Mouse (Mus musculus): ENCODE results near the gene Olfr1442. TPM values are rescaled to one million over a fixed set of nuclear protein-coding genes. Genes with fewer than 3 reads are reported as not detected.
"Not testable (repeated sequence)": the region's sequence is repeated elsewhere in the genome, so short reads cannot be mapped to it uniquely, and the experiment has no call there.

The Olfr1442 gene
- polyA plus RNA-seq, 2 experiments = not detected

GRCm38 (mm10) chr19:12719189-12719588 lies 49.0 kb downstream of the Olfr1442 start:
- DNase-seq (ENCODE audit: low read depth in 3 of 3, low spot score in 3 of 3) = no peak
- no peak overlapping the region for H3K4me3 ChIP-seq (ENCODE audit: insufficient read depth in 1 of 2, low read depth in 2 of 2, low read length in 2 of 2)

DNA sequence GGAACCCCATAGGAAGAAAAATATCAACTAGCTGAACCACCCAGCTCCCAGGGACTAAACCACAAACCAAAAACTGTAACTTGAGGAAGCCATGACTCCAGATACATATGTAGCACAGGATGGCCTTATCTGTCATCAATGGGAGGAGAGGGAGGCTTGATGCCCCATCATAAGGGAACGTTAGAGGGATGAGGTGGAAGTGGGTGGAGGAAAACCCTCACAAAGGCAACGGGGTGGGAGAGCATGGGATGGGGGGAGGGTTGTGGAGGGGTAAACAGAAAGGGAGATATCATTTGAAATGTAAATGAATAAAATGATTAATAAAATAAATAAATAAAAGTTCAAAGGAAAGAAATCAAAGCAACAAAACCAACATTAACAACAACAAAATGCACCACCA lies 50.2 kb downstream of the Olfr1442 start:
- H3K36me3 ChIP-seq (replicated peaks; ENCODE audit: control insufficient read depth, insufficient read depth, low read depth) = no peaks in the 10 kb centered on the region
- ATAC-seq (ENCODE audit: insufficient read depth) (no peak), DNase-seq (ENCODE audit: low read depth in 3 of 3, low spot score in 3 of 3) (no peak)
- WGBS (ENCODE audit: insufficient replicate concordance) = 26% methylated on average over 2 of the region's 2 CpGs
- TF ChIP-seq EP300 (IDR thresholded peaks at IDR 0.05; ENCODE audit: low read depth) = no peak
- TF ChIP-seq CTCF (IDR thresholded peaks at IDR 0.05; ENCODE audit: low read depth) = no peak
- H3K4me2 ChIP-seq (ENCODE audit: low read depth) = no peak overlapping the region
- no peaks in the 10 kb centered on the region for H3K27me3 ChIP-seq (ENCODE audit: control insufficient read depth, insufficient read depth, low read length)
- H3K9me3 ChIP-seq (ENCODE audit: control insufficient read depth, low read length) = no peaks in the 10 kb centered on the region
- H3K4me3 ChIP-seq (ENCODE audit: insufficient read depth in 1 of 2, low read depth in 2 of 2, low read length in 2 of 2) = no peak overlapping the region
- no peaks in the 10 kb centered on the region for H3K4me1 ChIP-seq (replicated peaks; ENCODE audit: control insufficient read depth in 2 of 2, insufficient read depth in 2 of 2, low read length in 1 of 2)
- H3K9ac ChIP-seq (replicated peaks) = no peak overlapping the region
- H3K27ac ChIP-seq = no peak overlapping the region

More at GRCm38 (mm10) chr19:12719189-12719588, 49.0 kb downstream of the Olfr1442 start:
- Histone ChIP-seq H3K27me3 (ENCODE audit: control insufficient read depth, insufficient read depth, low read length) (no peaks in the 10 kb centered on the region), H3K27ac (no peak overlapping the region), H3K9ac (replicated peaks) (no peak overlapping the region), H3K36me3 (replicated peaks; ENCODE audit: control insufficient read depth, insufficient read depth, low read depth) (no peaks in the 10 kb centered on the region), H3K4me2 (ENCODE audit: low read depth) (no peak overlapping the region), H3K4me1 (replicated peaks; ENCODE audit: control insufficient read depth in 2 of 2, insufficient read depth in 2 of 2, low read length in 1 of 2) (no peaks in the 10 kb centered on the region), H3K9me3 (ENCODE audit: control insufficient read depth, low read length) (no peaks in the 10 kb centered on the region)
- TF ChIP-seq CTCF (IDR thresholded peaks at IDR 0.05; ENCODE audit: low read depth) (no peak), EP300 (IDR thresholded peaks at IDR 0.05; ENCODE audit: low read depth) (no peak)
- ATAC-seq (ENCODE audit: insufficient read depth) = no peak
- 67% methylated on average over 6 of the region's 6 CpGs for WGBS (ENCODE audit: insufficient replicate concordance)

DNA sequence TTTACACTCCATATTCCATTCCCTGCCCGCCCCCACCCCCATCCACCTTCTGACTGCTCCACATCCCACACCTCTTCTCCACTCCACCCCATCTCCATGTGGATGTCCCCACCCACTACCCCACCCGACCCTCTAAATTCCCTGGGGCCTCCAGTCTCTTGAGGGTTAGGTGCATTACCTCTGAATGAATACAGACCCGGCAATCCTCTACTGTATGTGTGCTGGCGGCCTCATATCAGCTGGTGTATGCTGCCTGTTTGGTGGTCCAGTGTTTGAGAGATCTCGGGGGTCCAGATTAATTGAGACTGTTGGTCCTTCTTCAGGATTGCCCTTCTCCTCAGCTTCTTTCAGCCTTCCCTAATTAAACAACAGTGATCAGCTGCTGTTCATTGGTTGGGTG lies 50.7 kb downstream of the Olfr1442 start:
- not testable (repeated sequence) for H3K9ac ChIP-seq (replicated peaks); H3K36me3 ChIP-seq (replicated peaks; ENCODE audit: control insufficient read depth, insufficient read depth, low read depth); H3K27me3 ChIP-seq (ENCODE audit: control insufficient read depth, insufficient read depth, low read length); H3K4me1 ChIP-seq (replicated peaks; ENCODE audit: control insufficient read depth in 2 of 2, insufficient read depth in 2 of 2, low read length in 1 of 2); DNase-seq (ENCODE audit: low read depth in 3 of 3, low spot score in 3 of 3); H3K27ac ChIP-seq; ATAC-seq (ENCODE audit: insufficient read depth); H3K4me2 ChIP-seq (ENCODE audit: low read depth); H3K9me3 ChIP-seq (ENCODE audit: control insufficient read depth, low read length); H3K4me3 ChIP-seq (ENCODE audit: insufficient read depth in 1 of 2, low read depth in 2 of 2, low read length in 2 of 2)
- WGBS (ENCODE audit: insufficient replicate concordance) = 60% methylated on average over 5 of the region's 5 CpGs

GRCm38 (mm10) chr19:12721596-12721995 lies 51.4 kb downstream of the Olfr1442 start:
- not testable (repeated sequence) for H3K4me3 ChIP-seq (ENCODE audit: insufficient read depth in 1 of 2, low read depth in 2 of 2, low read length in 2 of 2); H3K9me3 ChIP-seq (ENCODE audit: control insufficient read depth, low read length); H3K27me3 ChIP-seq (ENCODE audit: control insufficient read depth, insufficient read depth, low read length); H3K4me2 ChIP-seq (ENCODE audit: low read depth); H3K4me1 ChIP-seq (replicated peaks; ENCODE audit: control insufficient read depth in 2 of 2, insufficient read depth in 2 of 2, low read length in 1 of 2); ATAC-seq (ENCODE audit: insufficient read depth); H3K27ac ChIP-seq; H3K9ac ChIP-seq (replicated peaks); H3K36me3 ChIP-seq (replicated peaks; ENCODE audit: control insufficient read depth, insufficient read depth, low read depth); DNase-seq (ENCODE audit: low read depth in 3 of 3, low spot score in 3 of 3)
- WGBS (ENCODE audit: insufficient replicate concordance) = 70% methylated on average over 7 of the region's 7 CpGs

GRCm38 (mm10) chr19:12722308-12722707 lies 52.1 kb downstream of the Olfr1442 start:
- WGBS (ENCODE audit: insufficient replicate concordance) = 51% methylated on average over 2 of the region's 3 CpGs
- Histone ChIP-seq H3K27me3 (ENCODE audit: control insufficient read depth, insufficient read depth, low read length) (no peaks in the 10 kb centered on the region), H3K9ac (replicated peaks) (no peak overlapping the region), H3K4me1 (replicated peaks; ENCODE audit: control insufficient read depth in 2 of 2, insufficient read depth in 2 of 2, low read length in 1 of 2) (no peaks in the 10 kb centered on the region), H3K4me3 (ENCODE audit: insufficient read depth in 1 of 2, low read depth in 2 of 2, low read length in 2 of 2) (no peak overlapping the region), H3K27ac (no peak overlapping the region), H3K9me3 (ENCODE audit: control insufficient read depth, low read length) (no peaks in the 10 kb centered on the region), H3K4me2 (ENCODE audit: low read depth) (no peak overlapping the region), H3K36me3 (replicated peaks; ENCODE audit: control insufficient read depth, insufficient read depth, low read depth) (no peaks in the 10 kb centered on the region)
- no peak for DNase-seq (ENCODE audit: low read depth in 3 of 3, low spot score in 3 of 3)
- TF ChIP-seq CTCF (IDR thresholded peaks at IDR 0.05; ENCODE audit: low read depth) = peak; percentile 44
- no peak for TF ChIP-seq EP300 (IDR thresholded peaks at IDR 0.05; ENCODE audit: low read depth)
- ATAC-seq (ENCODE audit: insufficient read depth) = no peak

- Histone ChIP-seq H3K27ac (no peak overlapping the region), H3K9ac (replicated peaks) (no peak overlapping the region), H3K4me1 (replicated peaks; ENCODE audit: control insufficient read depth in 2 of 2, insufficient read depth in 2 of 2, low read length in 1 of 2) (no peaks in the 10 kb centered on the region), H3K9me3 (ENCODE audit: control insufficient read depth, low read length) (no peaks in the 10 kb centered on the region), H3K36me3 (replicated peaks; ENCODE audit: control insufficient read depth, insufficient read depth, low read depth) (no peaks in the 10 kb centered on the region), H3K27me3 (ENCODE audit: control insufficient read depth, insufficient read depth, low read length) (no peaks in the 10 kb centered on the region), H3K4me3 (ENCODE audit: insufficient read depth in 1 of 2, low read depth in 2 of 2, low read length in 2 of 2) (no peak overlapping the region), H3K4me2 (ENCODE audit: low read depth) (no peak overlapping the region)
- WGBS (ENCODE audit: insufficient replicate concordance) = 45% methylated on average over 1 of the region's 1 CpGs
- TF ChIP-seq EP300 (IDR thresholded peaks at IDR 0.05; ENCODE audit: low read depth) (no peak), CTCF (IDR thresholded peaks at IDR 0.05; ENCODE audit: low read depth) (no peak)
- ATAC-seq (ENCODE audit: insufficient read depth) (no peak), DNase-seq (ENCODE audit: low read depth in 3 of 3, low spot score in 3 of 3) (no peak)
Measured at GRCm38 (mm10) chr19:12725851-12726250, 55.6 kb downstream of the Olfr1442 start.

Other genes with a start within 250 kb of the Olfr1442 start
- not detected in 2 replicates for gene Pfpl, start 242.5 kb upstream of the Olfr1442 start, polyA plus RNA-seq (2012; rRNA removed)
- gene Pfpl, start 242.5 kb upstream of the Olfr1442 start, polyA plus RNA-seq (2014; fragmentation: Nextera tagmentation; extraction: Ambion mirVana) = not detected in 2 replicates
- gene Mpeg1, start 209.7 kb upstream of the Olfr1442 start, polyA plus RNA-seq (2012; rRNA removed) = 4.0 and 5.9 TPM in 2 replicates
- gene Mpeg1, start 209.7 kb upstream of the Olfr1442 start, polyA plus RNA-seq (2014; fragmentation: Nextera tagmentation; extraction: Ambion mirVana) = 1.8 and 2.0 TPM in 2 replicates
- gene Dtx4, start 169.0 kb upstream of the Olfr1442 start, polyA plus RNA-seq (2012; rRNA removed) = 1.5 TPM in 2 replicates
- gene Dtx4, start 169.0 kb upstream of the Olfr1442 start, polyA plus RNA-seq (2014; fragmentation: Nextera tagmentation; extraction: Ambion mirVana) = 1.6 and 1.9 TPM in 2 replicates
- gene Fam111a, start 124.7 kb upstream of the Olfr1442 start, polyA plus RNA-seq (2012; rRNA removed) = 9.2 and 17.9 TPM in 2 replicates
- gene Fam111a, start 124.7 kb upstream of the Olfr1442 start, polyA plus RNA-seq (2014; fragmentation: Nextera tagmentation; extraction: Ambion mirVana) = 30.3 and 31.5 TPM in 2 replicates
- gene Gm4952, start 70.5 kb upstream of the Olfr1442 start, polyA plus RNA-seq (2012; rRNA removed) = 1.5 and 1.9 TPM in 2 replicates
- gene Gm4952, start 70.5 kb upstream of the Olfr1442 start, polyA plus RNA-seq (2014; fragmentation: Nextera tagmentation; extraction: Ambion mirVana) = 4.2 and 4.3 TPM in 2 replicates
- gene Glyat, start 37.1 kb upstream of the Olfr1442 start, polyA plus RNA-seq (2012; rRNA removed) = 0.15 and 0.19 TPM in 2 replicates
- gene Glyat, start 37.1 kb upstream of the Olfr1442 start, polyA plus RNA-seq (2014; fragmentation: Nextera tagmentation; extraction: Ambion mirVana) = 0.38 and 0.48 TPM in 2 replicates
- gene Olfr1443, start 7.7 kb downstream of the Olfr1442 start, polyA plus RNA-seq (2012; rRNA removed) = not detected in 2 replicates
- gene Olfr1443, start 7.7 kb downstream of the Olfr1442 start, polyA plus RNA-seq (2014; fragmentation: Nextera tagmentation; extraction: Ambion mirVana) = not detected in 2 replicates
- 1.8 and 2.0 TPM in 2 replicates for gene Keg1, start 25.3 kb downstream of the Olfr1442 start, polyA plus RNA-seq (2012; rRNA removed)
- 2.7 and 4.6 TPM in 2 replicates for gene Keg1, start 25.3 kb downstream of the Olfr1442 start, polyA plus RNA-seq (2014; fragmentation: Nextera tagmentation; extraction: Ambion mirVana)
- gene Cntf, start 95.2 kb downstream of the Olfr1442 start, polyA plus RNA-seq (2012; rRNA removed) = 0.94 and 1.8 TPM in 2 replicates
- 0.35 and 0.72 TPM in 2 replicates for gene Cntf, start 95.2 kb downstream of the Olfr1442 start, polyA plus RNA-seq (2014; fragmentation: Nextera tagmentation; extraction: Ambion mirVana)
- gene Zfp91, start 125.7 kb downstream of the Olfr1442 start, polyA plus RNA-seq (2012; rRNA removed) = 9.7 and 13.5 TPM in 2 replicates
- gene Zfp91, start 125.7 kb downstream of the Olfr1442 start, polyA plus RNA-seq (2014; fragmentation: Nextera tagmentation; extraction: Ambion mirVana) = 4.8 and 5.2 TPM in 2 replicates
- 1.3 and 1.5 TPM in 2 replicates for gene Lpxn, start 125.8 kb downstream of the Olfr1442 start, polyA plus RNA-seq (2012; rRNA removed)
- gene Lpxn, start 125.8 kb downstream of the Olfr1442 start, polyA plus RNA-seq (2014; fragmentation: Nextera tagmentation; extraction: Ambion mirVana) = 2.2 and 2.7 TPM in 2 replicates
- gene Gm5244, start 176.2 kb downstream of the Olfr1442 start, polyA plus RNA-seq (2012; rRNA removed) = not detected in 2 replicates
- gene Gm5244, start 176.2 kb downstream of the Olfr1442 start, polyA plus RNA-seq (2014; fragmentation: Nextera tagmentation; extraction: Ambion mirVana) = not detected in 2 replicates
- not detected in 2 replicates for gene Olfr1444, start 186.8 kb downstream of the Olfr1442 start, polyA plus RNA-seq (2012; rRNA removed)
- not detected in 2 replicates for gene Olfr1444, start 186.8 kb downstream of the Olfr1442 start, polyA plus RNA-seq (2014; fragmentation: Nextera tagmentation; extraction: Ambion mirVana)
- gene Olfr1445, start 213.4 kb downstream of the Olfr1442 start, polyA plus RNA-seq (2012; rRNA removed) = not detected in 2 replicates
- gene Olfr1445, start 213.4 kb downstream of the Olfr1442 start, polyA plus RNA-seq (2014; fragmentation: Nextera tagmentation; extraction: Ambion mirVana) = not detected in 2 replicates
- gene Olfr1446, start 223.1 kb downstream of the Olfr1442 start, polyA plus RNA-seq (2012; rRNA removed) = not detected in 2 replicates
- not detected in 2 replicates for gene Olfr1446, start 223.1 kb downstream of the Olfr1442 start, polyA plus RNA-seq (2014; fragmentation: Nextera tagmentation; extraction: Ambion mirVana)
- gene Olfr1447, start 233.3 kb downstream of the Olfr1442 start, polyA plus RNA-seq (2012; rRNA removed) = not detected in 2 replicates
- not detected in 2 replicates for gene Olfr1447, start 233.3 kb downstream of the Olfr1442 start, polyA plus RNA-seq (2014; fragmentation: Nextera tagmentation; extraction: Ambion mirVana)